Mouse (Mus musculus): Measurements from ENCODE around the gene Nop14. TPM values are rescaled to one million over a fixed set of nuclear protein-coding genes. Genes with fewer than 3 reads are reported as not detected.
A peak's percentile ranks its signal among the peaks of the same experiment; 100 is the strongest.

Gene Nop14
- polyA plus RNA-seq, 1 experiment from 2014 or later: 27.1 TPM

DNA sequence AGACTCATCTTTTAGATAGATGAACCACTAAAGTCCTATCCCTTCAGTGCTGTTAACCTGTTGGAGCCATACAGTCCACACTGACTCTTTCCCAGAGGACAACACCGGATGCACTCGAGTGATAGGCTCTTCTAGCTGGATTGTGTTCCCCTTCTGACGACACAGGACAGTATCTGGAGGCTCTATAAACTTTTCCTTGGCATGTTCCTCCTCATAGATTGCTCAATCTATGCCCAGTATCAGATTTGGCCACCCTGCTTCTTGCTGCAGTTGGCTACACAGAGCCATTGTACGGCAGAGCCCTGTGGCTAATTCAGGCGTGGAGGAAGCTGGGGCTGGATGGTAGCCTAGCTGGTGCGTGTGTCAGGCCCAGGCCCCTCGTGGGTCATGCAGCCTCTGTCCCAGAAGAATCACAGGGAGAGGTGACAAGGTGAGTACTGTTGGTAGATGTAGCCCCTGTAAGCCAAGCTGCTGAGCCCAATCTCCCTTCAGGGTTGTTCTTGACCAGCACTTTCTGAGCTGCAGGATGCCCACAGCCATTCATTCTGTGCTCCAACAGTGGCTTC lies 22.3 kb downstream of the Nop14 start:
- Histone ChIP-seq H3K4me3 (ENCODE audit: low read depth, low read length) (peak overlapping the region; percentile 73; the same call in 1 of the 2 replicates), H3K9ac (replicated peaks; ENCODE audit: low read depth, low read length) (no peak overlapping the region; the same call in 1 of the 2 replicates), H3K4me1 (ENCODE audit: control insufficient read depth, insufficient read depth, low read length) (peaks cover 8% of the 10 kb centered on the region; the same call in 1 of the 2 replicates), H3K36me3 (ENCODE audit: control insufficient read depth, insufficient read depth, low read length) (peaks cover 66% of the 10 kb centered on the region), H3K4me2 (replicated peaks; ENCODE audit: low read depth, low read length) (peak overlapping the region; percentile 87), H3K27me3 (ENCODE audit: control insufficient read depth, insufficient read depth, low read length) (no peaks in the 10 kb centered on the region), H3K27ac (ENCODE audit: low read length) (peak overlapping the region; percentile 90; the same call in 1 of the 2 replicates), H3K9me3 (ENCODE audit: control insufficient read depth, low read depth, low read length) (no peaks in the 10 kb centered on the region)
- no peak for ATAC-seq (ENCODE audit: insufficient number of reproducible peaks, insufficient read depth, low FRiP score, low read depth)
- 78% methylated on average over 7 of the region's 7 CpGs for WGBS

DNA sequence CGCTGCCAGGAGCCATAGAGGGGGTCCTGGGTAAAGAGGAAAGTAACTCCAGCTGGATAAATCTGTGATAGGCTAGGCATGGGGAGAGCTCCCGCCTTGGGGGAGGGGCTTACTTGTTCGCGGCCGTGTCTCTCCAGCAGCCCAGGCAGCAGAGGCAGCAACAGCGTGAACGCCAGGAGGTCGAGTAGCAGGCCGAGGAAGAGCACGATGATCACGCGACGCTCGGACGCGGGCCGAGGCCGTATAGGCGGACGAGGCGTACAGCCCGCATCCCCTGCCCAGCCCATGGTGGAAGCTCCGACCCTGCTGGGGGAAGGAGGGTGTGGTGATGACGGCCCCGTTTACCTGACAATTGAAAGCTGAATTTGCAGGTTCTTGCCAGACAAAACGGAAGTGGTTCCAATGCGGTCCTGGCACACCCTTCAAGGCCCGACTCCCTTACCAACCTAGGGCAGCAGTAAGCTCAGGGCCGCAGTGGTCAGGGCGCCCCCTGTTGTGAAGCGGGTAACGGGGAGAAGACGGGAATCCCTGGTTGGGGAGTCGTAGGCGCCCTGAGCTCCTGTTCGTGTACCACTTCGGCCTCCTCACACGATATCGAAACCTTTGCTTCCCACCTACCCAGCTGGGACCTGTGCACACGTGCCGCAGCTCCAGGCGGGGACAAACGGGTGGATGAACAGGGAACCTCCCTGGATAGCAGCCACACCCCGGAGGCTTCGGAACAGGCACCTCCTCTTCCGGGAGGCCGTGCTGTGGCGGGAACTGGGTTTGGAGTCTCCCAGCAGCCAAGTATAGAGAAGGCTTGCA lies 23.3 kb downstream of the Nop14 start, which contains the start of gene Mfsd10:
TSS of gene Mfsd10 (minus strand) at position 732 of the 807 bp plus-strand sequence.
- H3K4me3 ChIP-seq (ENCODE audit: low read depth, low read length): peak within 1 kb of the TSS; percentile 73
- H3K4me2 ChIP-seq (replicated peaks; ENCODE audit: low read depth, low read length): peak within 1 kb of the TSS; percentile 87
- H3K4me1 ChIP-seq (ENCODE audit: control insufficient read depth, insufficient read depth, low read length): peaks cover 8% of the 10 kb centered on the region; the same call in 1 of the 2 replicates
- peak within 1 kb of the TSS; percentile 63 for H3K9ac ChIP-seq (replicated peaks; ENCODE audit: low read depth, low read length)
- H3K27ac ChIP-seq (ENCODE audit: low read length): peak within 1 kb of the TSS; percentile 90
- no peaks in the 10 kb centered on the region for H3K9me3 ChIP-seq (ENCODE audit: control insufficient read depth, low read depth, low read length)
- peaks cover 65% of the 10 kb centered on the region for H3K36me3 ChIP-seq (ENCODE audit: control insufficient read depth, insufficient read depth, low read length)
- WGBS: 1% methylated on average over 48 of the region's 48 CpGs
- peak; percentile 81 for ATAC-seq (ENCODE audit: insufficient number of reproducible peaks, insufficient read depth, low FRiP score, low read depth)
- no peaks in the 10 kb centered on the region for H3K27me3 ChIP-seq (ENCODE audit: control insufficient read depth, insufficient read depth, low read length)

DNA sequence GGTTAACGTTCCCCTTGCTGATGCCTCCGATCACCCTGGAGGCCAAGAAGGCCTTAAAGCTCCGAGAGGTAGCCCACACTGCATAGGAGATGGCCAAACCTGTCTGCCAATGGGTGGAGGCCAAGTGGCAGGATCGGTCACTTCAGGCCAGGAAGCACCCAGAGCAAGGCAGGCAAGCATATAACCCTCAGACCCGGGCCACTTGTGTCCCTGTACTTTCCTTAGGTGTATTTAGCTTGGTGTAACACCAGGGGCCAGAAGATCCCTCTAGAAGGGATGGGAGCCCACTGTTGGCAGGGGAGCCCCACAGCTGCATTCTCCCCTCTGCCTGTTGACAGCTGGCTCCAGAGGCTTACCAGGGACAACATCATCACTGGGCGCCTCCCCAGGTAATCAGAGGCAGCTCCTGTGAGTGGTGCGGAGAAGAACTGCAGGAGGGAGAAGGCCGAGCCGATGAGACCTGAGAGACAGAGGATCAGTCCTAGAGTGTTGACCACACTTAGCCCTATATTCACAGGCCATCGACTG lies 24.2 kb downstream of the Nop14 start:
- no peak for ATAC-seq (ENCODE audit: insufficient number of reproducible peaks, insufficient read depth, low FRiP score, low read depth)
- Histone ChIP-seq H3K4me3 (ENCODE audit: low read depth, low read length) (peak overlapping the region; percentile 73), H3K36me3 (ENCODE audit: control insufficient read depth, insufficient read depth, low read length) (peaks cover 62% of the 10 kb centered on the region), H3K27me3 (ENCODE audit: control insufficient read depth, insufficient read depth, low read length) (no peaks in the 10 kb centered on the region), H3K9me3 (ENCODE audit: control insufficient read depth, low read depth, low read length) (no peaks in the 10 kb centered on the region), H3K9ac (replicated peaks; ENCODE audit: low read depth, low read length) (peak overlapping the region; percentile 63; the same call in 1 of the 2 replicates), H3K4me1 (ENCODE audit: control insufficient read depth, insufficient read depth, low read length) (peaks cover 8% of the 10 kb centered on the region; the same call in 1 of the 2 replicates), H3K27ac (ENCODE audit: low read length) (no peak overlapping the region), H3K4me2 (replicated peaks; ENCODE audit: low read depth, low read length) (peak overlapping the region; percentile 87)
- 59% methylated on average over 10 of the region's 10 CpGs for WGBS

DNA sequence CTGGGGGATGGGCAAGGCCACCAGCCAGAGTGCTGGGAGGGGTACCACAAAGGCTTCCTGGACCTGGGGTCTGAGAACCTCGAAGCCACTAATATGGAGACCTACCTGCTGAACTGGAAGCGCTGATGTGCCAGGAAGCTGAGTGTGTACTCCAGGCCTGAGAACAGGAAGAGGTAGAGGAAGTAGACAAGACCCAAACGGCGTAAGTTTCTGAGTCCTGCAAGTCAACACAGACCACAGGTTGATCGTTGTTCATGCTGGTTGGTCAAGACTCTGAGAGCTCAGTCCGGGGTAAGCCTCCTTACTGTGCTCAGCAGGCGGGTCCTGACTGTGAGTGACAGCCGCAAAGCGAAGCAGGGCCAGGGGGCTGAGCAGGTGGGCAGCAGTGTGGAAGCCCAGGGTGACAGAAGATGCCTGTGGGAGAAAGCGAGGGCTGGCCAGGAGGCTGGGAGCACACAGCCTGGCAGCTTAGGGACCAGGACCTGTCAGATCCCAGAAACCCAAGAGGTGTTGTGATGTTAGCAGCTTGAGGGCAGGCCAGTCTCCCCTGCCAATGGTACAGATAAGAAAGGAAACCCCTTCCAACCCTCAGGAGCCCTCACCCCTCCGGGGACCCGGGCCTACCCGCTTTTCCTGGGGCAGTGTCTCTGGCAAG lies 25.1 kb downstream of the Nop14 start:
- Histone ChIP-seq H3K27me3 (ENCODE audit: control insufficient read depth, insufficient read depth, low read length) (no peaks in the 10 kb centered on the region), H3K9ac (replicated peaks; ENCODE audit: low read depth, low read length) (no peak overlapping the region), H3K4me1 (ENCODE audit: control insufficient read depth, insufficient read depth, low read length) (peaks cover 8% of the 10 kb centered on the region; the same call in 1 of the 2 replicates), H3K27ac (ENCODE audit: low read length) (no peak overlapping the region; the same call in 1 of the 2 replicates), H3K36me3 (ENCODE audit: control insufficient read depth, insufficient read depth, low read length) (peaks cover 61% of the 10 kb centered on the region), H3K4me2 (replicated peaks; ENCODE audit: low read depth, low read length) (no peak overlapping the region), H3K4me3 (ENCODE audit: low read depth, low read length) (no peak overlapping the region), H3K9me3 (ENCODE audit: control insufficient read depth, low read depth, low read length) (no peaks in the 10 kb centered on the region)
- WGBS: 92% methylated on average over 13 of the region's 13 CpGs
- no peak for ATAC-seq (ENCODE audit: insufficient number of reproducible peaks, insufficient read depth, low FRiP score, low read depth)

DNA sequence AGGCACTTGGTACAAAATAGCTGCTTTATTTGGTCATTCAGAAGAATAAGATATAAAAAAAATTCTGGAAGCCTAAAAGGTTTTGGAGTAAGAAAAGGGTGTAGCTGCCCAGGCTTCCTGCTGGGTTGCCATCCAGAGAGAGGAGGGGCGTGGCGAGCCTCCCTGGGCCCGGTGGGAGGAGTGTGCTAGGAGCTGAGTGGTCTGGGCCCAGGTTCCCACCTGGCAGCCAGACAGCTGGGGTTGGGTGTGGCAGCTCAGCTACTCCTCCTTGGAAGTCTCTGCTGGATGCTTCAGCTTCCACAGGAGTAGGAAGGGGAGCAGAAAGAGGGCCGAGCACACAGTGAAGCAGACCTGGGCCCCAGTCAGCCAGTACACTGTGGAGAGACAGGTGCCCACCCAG lies 26.3 kb downstream of the Nop14 start:
- H3K9me3 ChIP-seq (ENCODE audit: control insufficient read depth, low read depth, low read length): no peaks in the 10 kb centered on the region
- H3K36me3 ChIP-seq (ENCODE audit: control insufficient read depth, insufficient read depth, low read length): peaks cover 57% of the 10 kb centered on the region
- H3K9ac ChIP-seq (replicated peaks; ENCODE audit: low read depth, low read length): no peak overlapping the region
- no peak overlapping the region for H3K4me3 ChIP-seq (ENCODE audit: low read depth, low read length)
- 49% methylated on average over 4 of the region's 4 CpGs for WGBS
- ATAC-seq (ENCODE audit: insufficient number of reproducible peaks, insufficient read depth, low FRiP score, low read depth): no peak
- H3K27me3 ChIP-seq (ENCODE audit: control insufficient read depth, insufficient read depth, low read length): no peaks in the 10 kb centered on the region
- no peak overlapping the region for H3K4me2 ChIP-seq (replicated peaks; ENCODE audit: low read depth, low read length)
- no peak overlapping the region for H3K27ac ChIP-seq (ENCODE audit: low read length)
- H3K4me1 ChIP-seq (ENCODE audit: control insufficient read depth, insufficient read depth, low read length): peaks cover 8% of the 10 kb centered on the region; the same call in 1 of the 2 replicates

DNA sequence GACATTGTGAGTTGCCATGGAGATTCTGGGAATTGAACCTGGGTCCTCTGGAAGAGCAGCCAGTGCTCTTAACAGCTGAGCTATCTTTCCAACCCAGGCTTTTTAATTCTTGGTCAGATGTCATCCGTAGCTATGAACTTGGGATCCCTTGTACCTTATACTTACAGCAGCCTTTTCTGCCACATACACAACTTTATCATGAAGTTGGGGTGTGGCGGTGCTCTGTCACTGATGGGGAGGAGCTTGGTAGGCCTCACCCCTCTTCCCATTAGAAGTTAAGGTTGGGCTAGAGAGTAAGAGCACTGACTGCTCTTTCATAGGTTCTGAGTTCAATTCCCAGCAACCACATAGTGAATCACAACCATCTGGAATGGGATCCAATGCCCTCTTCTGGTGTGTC lies 27.0 kb downstream of the Nop14 start:
- Histone ChIP-seq H3K27ac (ENCODE audit: low read length) (no peak overlapping the region), H3K4me1 (ENCODE audit: control insufficient read depth, insufficient read depth, low read length) (peaks cover 8% of the 10 kb centered on the region; the same call in 1 of the 2 replicates), H3K27me3 (ENCODE audit: control insufficient read depth, insufficient read depth, low read length) (no peaks in the 10 kb centered on the region), H3K9ac (replicated peaks; ENCODE audit: low read depth, low read length) (no peak overlapping the region), H3K4me2 (replicated peaks; ENCODE audit: low read depth, low read length) (no peak overlapping the region), H3K9me3 (ENCODE audit: control insufficient read depth, low read depth, low read length) (no peaks in the 10 kb centered on the region), H3K4me3 (ENCODE audit: low read depth, low read length) (no peak overlapping the region), H3K36me3 (ENCODE audit: control insufficient read depth, insufficient read depth, low read length) (peaks cover 55% of the 10 kb centered on the region)
- WGBS: 93% methylated on average over 2 of the region's 2 CpGs
- ATAC-seq (ENCODE audit: insufficient number of reproducible peaks, insufficient read depth, low FRiP score, low read depth): no peak

DNA sequence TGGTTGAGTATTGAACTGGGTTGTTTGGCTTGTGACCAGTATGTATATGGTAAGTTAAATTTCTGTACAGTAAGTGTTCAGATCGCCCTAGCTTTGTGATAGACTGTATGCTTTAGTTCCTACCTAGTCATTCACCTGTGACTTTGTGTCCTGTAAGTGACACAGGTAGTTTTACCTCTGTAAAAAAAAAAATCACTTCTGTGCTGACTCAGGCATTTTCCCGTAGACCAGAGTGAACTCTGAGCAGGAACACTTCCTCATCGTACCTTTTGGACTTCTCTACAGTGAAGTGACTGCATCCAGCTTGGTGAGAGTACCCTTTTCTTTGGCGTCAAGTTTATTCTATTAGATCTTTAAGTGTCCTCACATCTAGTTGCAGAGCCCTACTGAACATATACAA lies 50.0 kb downstream of the Nop14 start:
- Histone ChIP-seq H3K27me3 (ENCODE audit: control insufficient read depth, insufficient read depth, low read length) (no peaks in the 10 kb centered on the region), H3K36me3 (ENCODE audit: control insufficient read depth, insufficient read depth, low read length) (peaks cover 57% of the 10 kb centered on the region), H3K9ac (replicated peaks; ENCODE audit: low read depth, low read length) (no peak overlapping the region), H3K9me3 (ENCODE audit: control insufficient read depth, low read depth, low read length) (no peaks in the 10 kb centered on the region), H3K27ac (ENCODE audit: low read length) (no peak overlapping the region), H3K4me3 (ENCODE audit: low read depth, low read length) (no peak overlapping the region), H3K4me1 (ENCODE audit: control insufficient read depth, insufficient read depth, low read length) (no peaks in the 10 kb centered on the region), H3K4me2 (replicated peaks; ENCODE audit: low read depth, low read length) (no peak overlapping the region)
- WGBS: 90% methylated on average over 4 of the region's 4 CpGs
- ATAC-seq (ENCODE audit: insufficient number of reproducible peaks, insufficient read depth, low FRiP score, low read depth): no peak

DNA sequence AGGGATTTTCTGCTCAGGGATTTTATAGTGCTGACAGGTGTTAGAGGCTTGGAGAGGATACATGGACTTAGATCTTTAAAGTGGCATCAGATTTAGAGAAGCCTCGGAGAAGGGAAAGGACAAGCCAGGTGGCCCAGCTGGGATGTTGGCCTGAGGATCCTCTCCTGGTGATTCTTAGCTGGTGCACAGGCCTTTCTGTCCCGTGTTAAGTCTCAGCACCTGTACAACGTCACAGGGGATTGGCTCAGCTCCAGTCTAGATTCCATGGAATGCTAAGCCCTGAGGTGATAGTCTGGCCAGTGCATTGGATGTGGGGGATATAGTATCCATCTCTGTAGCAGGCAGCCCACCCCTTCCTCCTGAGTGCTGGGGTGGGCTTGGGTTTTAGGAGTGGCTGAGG lies 51.7 kb downstream of the Nop14 start:
- Histone ChIP-seq H3K9me3 (ENCODE audit: control insufficient read depth, low read depth, low read length) (no peaks in the 10 kb centered on the region), H3K4me1 (ENCODE audit: control insufficient read depth, insufficient read depth, low read length) (no peaks in the 10 kb centered on the region), H3K9ac (replicated peaks; ENCODE audit: low read depth, low read length) (no peak overlapping the region), H3K27ac (ENCODE audit: low read length) (no peak overlapping the region), H3K27me3 (ENCODE audit: control insufficient read depth, insufficient read depth, low read length) (no peaks in the 10 kb centered on the region), H3K4me3 (ENCODE audit: low read depth, low read length) (no peak overlapping the region), H3K36me3 (ENCODE audit: control insufficient read depth, insufficient read depth, low read length) (peaks cover 46% of the 10 kb centered on the region), H3K4me2 (replicated peaks; ENCODE audit: low read depth, low read length) (no peak overlapping the region)
- no peak for ATAC-seq (ENCODE audit: insufficient number of reproducible peaks, insufficient read depth, low FRiP score, low read depth)
- 45% methylated on average over 3 of the region's 3 CpGs for WGBS
